Mouse (Mus musculus) myocyte (in vitro differentiated cells): ENCODE measurements at regions not wholly inside any gene's neighbourhood (a gene's known extent, or its start where the extent isn't known, plus 50 kb on each side); places are given as distances from the start of the nearest gene placed in this dataset.

Source experiments
- MAX ChIP-seq: IDR thresholded peaks from one replicate; pipeline ENCODE4 v1.6.1; 2011; ENCODE audit warnings: low read depth, mild to moderate bottlenecking, control low read depth
- POLR2A ChIP-seq: IDR thresholded peaks from one replicate; pipeline ENCODE4 v1.6.1; 2011; ENCODE audit warnings: low read depth, mild to moderate bottlenecking, control low read depth, moderate library complexity; ENCODE audit not compliant: insufficient read length
- USF1 ChIP-seq: IDR thresholded peaks from one replicate; pipeline ENCODE4 v1.6.1; 2011; ENCODE audit warnings: low read depth, mild to moderate bottlenecking, control low read depth, moderate library complexity

GRCm38 (mm10) chr17:79176356-79176755 is 124.7 kb downstream of the Qpct start:
- TF ChIP-seq USF1, result no peak
- no peak for TF ChIP-seq POLR2A
- TF ChIP-seq MAX, result no peak
